Mouse (Mus musculus): ENCODE results near the gene Erbin. TPM values are rescaled to one million over a fixed set of nuclear protein-coding genes. Genes with fewer than 3 reads are reported as not detected.

Gene Erbin
- polyA plus RNA-seq, 2 experiments = 39.7 to 40.2 TPM

DNA sequence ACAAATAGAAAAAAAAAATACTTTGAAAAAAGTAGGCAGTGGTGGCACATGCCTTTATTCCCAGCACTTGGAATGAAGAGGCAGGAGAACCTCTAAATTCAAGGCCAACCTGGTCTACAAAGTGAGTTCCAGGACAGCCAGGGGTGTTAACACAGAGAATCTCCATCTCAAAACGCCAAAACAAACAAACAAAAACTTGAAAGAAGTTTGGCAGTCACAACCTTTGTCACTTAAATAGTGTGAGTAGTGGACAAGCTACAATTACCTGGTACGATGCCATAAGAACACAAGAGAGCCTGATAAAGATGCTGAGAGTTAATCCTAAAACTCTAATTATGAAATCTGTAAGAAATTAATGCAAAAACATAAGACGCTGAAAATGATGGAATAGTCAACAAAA is 8.0 kb downstream of the Erbin start:
- Histone ChIP-seq H3K4me1 (ENCODE audit: control insufficient read depth, insufficient read depth, low read length) (peaks cover 10% of the 10 kb centered on the region; the same call in 1 of the 2 replicates), H3K27me3 (ENCODE audit: control insufficient read depth, insufficient read depth, low read length) (no peaks in the 10 kb centered on the region), H3K4me2 (replicated peaks; ENCODE audit: low read depth, low read length, severe bottlenecking) (no peak overlapping the region), H3K9ac (ENCODE audit: low read depth, low read length, severe bottlenecking) (no peak overlapping the region), H3K36me3 (ENCODE audit: control insufficient read depth, insufficient read depth, low read length) (no peaks in the 10 kb centered on the region), H3K4me3 (replicated peaks; ENCODE audit: low read length) (no peak overlapping the region), H3K9me3 (ENCODE audit: control insufficient read depth, low read length) (no peaks in the 10 kb centered on the region), H3K27ac (replicated peaks; ENCODE audit: low read depth, low read length) (no peak overlapping the region)
- ATAC-seq (ENCODE audit: low FRiP score, low read depth) (no peak), DNase-seq (ENCODE audit: low spot score) (no peak)
- WGBS = 86% methylated on average over 3 of the region's 3 CpGs
- TF ChIP-seq POLR2A (IDR thresholded peaks at IDR 0.05; ENCODE audit: borderline replicate concordance, extremely low read depth, insufficient read depth, insufficient read length) = no peak

DNA sequence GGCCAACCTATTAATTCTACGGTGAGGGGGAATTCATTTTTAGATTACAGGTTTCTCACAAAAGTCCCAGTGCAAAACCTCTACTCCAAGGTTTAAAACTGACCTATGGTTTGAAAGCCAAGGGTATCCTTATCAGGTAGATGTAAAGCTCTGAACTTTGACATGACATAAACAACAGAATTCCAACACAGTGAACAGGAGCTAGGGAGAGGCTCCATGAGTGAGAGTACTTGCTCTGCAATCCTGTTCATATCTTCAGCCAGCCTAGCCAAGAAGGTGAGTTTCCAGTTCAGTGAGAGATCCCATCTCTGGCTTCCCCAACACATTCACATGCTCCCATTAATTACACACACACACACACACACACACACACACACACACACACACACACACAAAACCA is 9.7 kb downstream of the Erbin start:
- H3K27me3 ChIP-seq (ENCODE audit: control insufficient read depth, insufficient read depth, low read length) = no peaks in the 10 kb centered on the region
- no peak for TF ChIP-seq POLR2A (IDR thresholded peaks at IDR 0.05; ENCODE audit: borderline replicate concordance, extremely low read depth, insufficient read depth, insufficient read length)
- H3K4me2 ChIP-seq (replicated peaks; ENCODE audit: low read depth, low read length, severe bottlenecking) = no peak overlapping the region
- no peak overlapping the region for H3K27ac ChIP-seq (replicated peaks; ENCODE audit: low read depth, low read length)
- ATAC-seq (ENCODE audit: low FRiP score, low read depth) (no peak), DNase-seq (ENCODE audit: low spot score) (no peak)
- no peaks in the 10 kb centered on the region for H3K36me3 ChIP-seq (ENCODE audit: control insufficient read depth, insufficient read depth, low read length)
- no peak overlapping the region for H3K9ac ChIP-seq (ENCODE audit: low read depth, low read length, severe bottlenecking)
- no peaks in the 10 kb centered on the region for H3K9me3 ChIP-seq (ENCODE audit: control insufficient read depth, low read length)
- WGBS = 87% methylated on average over 1 of the region's 1 CpGs
- peaks cover 6% of the 10 kb centered on the region; the same call in 1 of the 2 replicates for H3K4me1 ChIP-seq (ENCODE audit: control insufficient read depth, insufficient read depth, low read length)
- H3K4me3 ChIP-seq (replicated peaks; ENCODE audit: low read length) = no peak overlapping the region

DNA sequence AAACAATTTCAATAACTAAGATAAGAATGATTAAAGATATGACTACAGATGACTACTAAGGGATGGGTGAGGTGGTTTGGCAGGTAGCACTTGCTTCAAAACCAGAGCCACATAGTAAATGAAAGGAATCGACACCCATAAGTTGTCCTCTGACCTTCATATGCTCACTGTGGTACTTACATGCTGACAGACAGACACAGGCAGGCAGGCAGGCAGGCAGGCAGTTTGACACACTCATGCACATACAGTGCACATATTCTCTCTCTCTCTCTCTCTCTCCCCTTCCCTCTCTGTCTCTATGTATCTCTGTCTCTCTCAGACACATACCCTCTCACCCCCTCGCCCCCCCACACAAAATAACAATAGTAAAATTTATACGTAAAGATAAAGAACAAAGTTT is 10.4 kb downstream of the Erbin start:
- whole genome bisulfite sequencing = 79% methylated on average over 3 of the region's 3 CpGs
- no peak overlapping the region for H3K4me2 ChIP-seq (replicated peaks; ENCODE audit: low read depth, low read length, severe bottlenecking)
- no peaks in the 10 kb centered on the region for H3K9me3 ChIP-seq (ENCODE audit: control insufficient read depth, low read length)
- H3K4me1 ChIP-seq (ENCODE audit: control insufficient read depth, insufficient read depth, low read length) = peaks cover 6% of the 10 kb centered on the region; the same call in 1 of the 2 replicates
- H3K36me3 ChIP-seq (ENCODE audit: control insufficient read depth, insufficient read depth, low read length) = no peaks in the 10 kb centered on the region
- no peaks in the 10 kb centered on the region for H3K27me3 ChIP-seq (ENCODE audit: control insufficient read depth, insufficient read depth, low read length)
- ATAC-seq (ENCODE audit: low FRiP score, low read depth) (no peak), DNase-seq (ENCODE audit: low spot score) (no peak)
- no peak overlapping the region for H3K27ac ChIP-seq (replicated peaks; ENCODE audit: low read depth, low read length)
- no peak overlapping the region for H3K9ac ChIP-seq (ENCODE audit: low read depth, low read length, severe bottlenecking)
- no peak overlapping the region for H3K4me3 ChIP-seq (replicated peaks; ENCODE audit: low read length)
- no peak for TF ChIP-seq POLR2A (IDR thresholded peaks at IDR 0.05; ENCODE audit: borderline replicate concordance, extremely low read depth, insufficient read depth, insufficient read length)

DNA sequence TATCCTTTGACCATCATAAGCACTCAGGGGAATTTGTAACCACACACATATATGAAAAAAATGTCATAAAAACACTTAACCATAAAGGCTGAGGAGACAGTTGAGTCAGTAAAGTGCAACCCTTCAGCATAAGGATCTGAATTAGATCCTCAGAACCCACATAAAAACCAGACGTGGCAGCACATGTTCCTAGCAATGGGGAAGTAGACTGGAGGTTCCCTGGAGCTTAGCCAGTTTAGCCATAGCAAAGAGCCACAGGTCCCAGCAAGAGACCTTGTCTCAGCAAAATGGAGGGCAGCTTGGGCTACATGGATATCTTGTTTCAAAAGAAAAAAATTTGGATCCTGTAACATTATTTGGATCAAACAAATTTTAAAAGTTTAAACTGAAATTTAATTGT is 20.3 kb downstream of the Erbin start:
- 78% methylated on average over 1 of the region's 1 CpGs for WGBS
- Histone ChIP-seq H3K36me3 (ENCODE audit: control insufficient read depth, insufficient read depth, low read length) (0 out of 2 replicates have a peak, but pooled peaks cover 3% of the 10 kb centered on the region), H3K9me3 (ENCODE audit: control insufficient read depth, low read length) (no peaks in the 10 kb centered on the region), H3K4me3 (replicated peaks; ENCODE audit: low read length) (no peak overlapping the region), H3K4me2 (replicated peaks; ENCODE audit: low read depth, low read length, severe bottlenecking) (no peak overlapping the region), H3K27me3 (ENCODE audit: control insufficient read depth, insufficient read depth, low read length) (no peaks in the 10 kb centered on the region), H3K27ac (replicated peaks; ENCODE audit: low read depth, low read length) (no peak overlapping the region), H3K9ac (ENCODE audit: low read depth, low read length, severe bottlenecking) (no peak overlapping the region), H3K4me1 (ENCODE audit: control insufficient read depth, insufficient read depth, low read length) (no peaks in the 10 kb centered on the region)
- no peak for DNase-seq (ENCODE audit: low spot score)
- no peak for ATAC-seq (ENCODE audit: low FRiP score, low read depth)
- no peak for TF ChIP-seq POLR2A (IDR thresholded peaks at IDR 0.05; ENCODE audit: borderline replicate concordance, extremely low read depth, insufficient read depth, insufficient read length)

DNA sequence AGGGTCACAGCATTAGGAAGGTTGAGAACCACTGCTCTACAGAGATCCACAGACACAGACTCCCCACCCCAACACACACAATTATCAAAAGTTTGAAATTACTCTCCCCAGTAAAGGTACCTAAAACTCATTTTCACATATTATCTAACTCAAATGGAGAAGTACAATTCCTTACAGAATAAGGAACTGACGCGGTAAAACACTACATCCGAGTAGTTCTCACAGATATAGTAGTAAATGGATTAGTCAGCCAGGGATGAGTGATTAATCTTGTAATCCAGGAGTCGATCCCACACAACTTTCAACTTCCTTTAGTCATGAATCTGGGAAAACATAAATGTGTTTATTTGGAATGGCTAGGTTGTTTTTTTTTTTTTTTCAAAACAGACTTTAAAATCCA is 22.7 kb downstream of the Erbin start:
- Histone ChIP-seq H3K27me3 (ENCODE audit: control insufficient read depth, insufficient read depth, low read length) (no peaks in the 10 kb centered on the region), H3K4me2 (replicated peaks; ENCODE audit: low read depth, low read length, severe bottlenecking) (no peak overlapping the region), H3K9ac (ENCODE audit: low read depth, low read length, severe bottlenecking) (no peak overlapping the region), H3K36me3 (ENCODE audit: control insufficient read depth, insufficient read depth, low read length) (0 out of 2 replicates have a peak, but pooled peaks cover 3% of the 10 kb centered on the region), H3K4me1 (ENCODE audit: control insufficient read depth, insufficient read depth, low read length) (no peaks in the 10 kb centered on the region), H3K4me3 (replicated peaks; ENCODE audit: low read length) (no peak overlapping the region), H3K9me3 (ENCODE audit: control insufficient read depth, low read length) (no peaks in the 10 kb centered on the region), H3K27ac (replicated peaks; ENCODE audit: low read depth, low read length) (no peak overlapping the region)
- ATAC-seq (ENCODE audit: low FRiP score, low read depth) (no peak), DNase-seq (ENCODE audit: low spot score) (no peak)
- TF ChIP-seq POLR2A (IDR thresholded peaks at IDR 0.05; ENCODE audit: borderline replicate concordance, extremely low read depth, insufficient read depth, insufficient read length) = no peak
- WGBS = 94% methylated on average over 4 of the region's 4 CpGs

DNA sequence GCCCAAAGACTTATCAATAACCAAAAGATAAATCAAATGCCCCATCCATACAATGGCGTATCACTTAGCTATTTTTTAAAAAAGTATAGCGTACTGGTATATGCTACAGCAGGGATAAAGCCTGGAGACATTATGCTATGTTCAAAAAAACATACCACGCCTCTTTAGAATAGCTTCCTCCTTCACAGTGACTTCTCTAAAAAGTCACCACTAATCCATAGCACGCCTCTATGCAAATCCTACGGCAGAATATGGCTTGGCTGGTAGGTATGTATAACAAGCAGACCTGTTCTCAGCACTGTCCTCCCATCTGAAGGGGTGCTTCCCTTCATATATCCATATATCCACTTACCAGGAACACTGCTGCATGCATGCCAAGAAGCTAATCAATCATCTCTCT is 27.2 kb downstream of the Erbin start:
- no peak overlapping the region for H3K27ac ChIP-seq (replicated peaks; ENCODE audit: low read depth, low read length)
- no peak overlapping the region for H3K9ac ChIP-seq (ENCODE audit: low read depth, low read length, severe bottlenecking)
- H3K4me3 ChIP-seq (replicated peaks; ENCODE audit: low read length) = no peak overlapping the region
- H3K4me1 ChIP-seq (ENCODE audit: control insufficient read depth, insufficient read depth, low read length) = 0 out of 2 replicates have a peak, but pooled peaks cover 2% of the 10 kb centered on the region
- no peaks in the 10 kb centered on the region for H3K36me3 ChIP-seq (ENCODE audit: control insufficient read depth, insufficient read depth, low read length)
- no peak for TF ChIP-seq POLR2A (IDR thresholded peaks at IDR 0.05; ENCODE audit: borderline replicate concordance, extremely low read depth, insufficient read depth, insufficient read length)
- no peak for ATAC-seq (ENCODE audit: low FRiP score, low read depth)
- no peak overlapping the region for H3K4me2 ChIP-seq (replicated peaks; ENCODE audit: low read depth, low read length, severe bottlenecking)
- DNase-seq (ENCODE audit: low spot score) = no peak
- H3K9me3 ChIP-seq (ENCODE audit: control insufficient read depth, low read length) = no peaks in the 10 kb centered on the region
- H3K27me3 ChIP-seq (ENCODE audit: control insufficient read depth, insufficient read depth, low read length) = no peaks in the 10 kb centered on the region
- 94% methylated on average over 5 of the region's 5 CpGs for WGBS
